Mouse (Mus musculus) inflammation-experienced regulatory T-cells, adult 6 months (primary cell): ENCODE data around the gene Slc15a3. TPM values are rescaled to one million over a fixed set of nuclear protein-coding genes. Genes with fewer than 3 reads are reported as not detected.

ENCODE experiments used
- ATAC-seq: one replicate; pipeline ENCODE4 v1.8.0; 2017
- polyA plus RNA-seq, 3 experiments: library from polyadenylated mRNA; unstranded; fragments of 100-300 nt; shearing (Covaris generic); gene quantifications; one replicate each; pipeline ENCODE4 v1.2.1; 2017

The Slc15a3 gene
- polyA plus RNA-seq, 3 experiments from 2014 or later: 3.2 to 16.7 (median 3.3) TPM

- ATAC-seq: no peak
Observed at GRCm38 (mm10) chr19:10822534-10822933, 17.0 kb upstream of the Slc15a3 start.

DNA sequence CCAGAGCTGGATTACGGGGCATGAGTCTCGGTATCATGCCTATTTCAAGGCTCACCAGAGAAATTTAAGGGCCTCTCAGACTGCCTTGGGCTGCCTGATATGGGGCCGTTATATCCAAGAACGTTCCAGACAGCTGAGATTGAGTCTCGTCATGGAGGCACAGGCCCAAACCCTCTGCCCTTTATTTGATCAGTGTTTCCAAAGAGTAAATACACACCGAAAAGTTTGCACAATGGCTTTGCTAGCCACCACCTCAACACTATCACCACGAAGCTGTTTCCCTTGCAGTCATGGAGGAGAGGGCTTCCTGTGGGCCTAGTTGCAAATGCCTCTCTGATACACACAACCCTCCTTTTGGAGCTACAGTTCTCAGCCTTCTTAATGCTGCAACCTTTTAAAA, 15.5 kb upstream of the Slc15a3 start:
- peak; percentile 18 for ATAC-seq

DNA sequence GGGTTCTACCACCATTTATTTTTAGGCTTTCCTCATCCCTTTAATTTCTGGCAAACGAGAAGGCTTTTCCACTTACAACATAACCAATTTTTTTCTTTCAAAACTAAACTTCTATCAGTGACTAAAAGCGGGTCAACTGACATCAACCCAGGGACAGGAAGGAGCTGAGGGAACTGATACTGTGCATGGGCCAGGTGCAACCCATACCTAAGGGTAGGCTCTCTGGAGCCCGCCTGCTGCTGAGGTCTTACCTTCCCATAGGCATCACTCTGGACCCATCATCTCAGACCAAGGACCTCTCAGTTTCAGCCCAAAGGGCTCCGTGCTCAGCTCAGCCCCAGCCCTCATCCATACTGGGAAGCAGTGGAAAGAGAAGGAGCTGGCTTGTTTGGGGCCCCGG, 11.2 kb upstream of the Slc15a3 start:
- peak; percentile 24 for ATAC-seq

DNA sequence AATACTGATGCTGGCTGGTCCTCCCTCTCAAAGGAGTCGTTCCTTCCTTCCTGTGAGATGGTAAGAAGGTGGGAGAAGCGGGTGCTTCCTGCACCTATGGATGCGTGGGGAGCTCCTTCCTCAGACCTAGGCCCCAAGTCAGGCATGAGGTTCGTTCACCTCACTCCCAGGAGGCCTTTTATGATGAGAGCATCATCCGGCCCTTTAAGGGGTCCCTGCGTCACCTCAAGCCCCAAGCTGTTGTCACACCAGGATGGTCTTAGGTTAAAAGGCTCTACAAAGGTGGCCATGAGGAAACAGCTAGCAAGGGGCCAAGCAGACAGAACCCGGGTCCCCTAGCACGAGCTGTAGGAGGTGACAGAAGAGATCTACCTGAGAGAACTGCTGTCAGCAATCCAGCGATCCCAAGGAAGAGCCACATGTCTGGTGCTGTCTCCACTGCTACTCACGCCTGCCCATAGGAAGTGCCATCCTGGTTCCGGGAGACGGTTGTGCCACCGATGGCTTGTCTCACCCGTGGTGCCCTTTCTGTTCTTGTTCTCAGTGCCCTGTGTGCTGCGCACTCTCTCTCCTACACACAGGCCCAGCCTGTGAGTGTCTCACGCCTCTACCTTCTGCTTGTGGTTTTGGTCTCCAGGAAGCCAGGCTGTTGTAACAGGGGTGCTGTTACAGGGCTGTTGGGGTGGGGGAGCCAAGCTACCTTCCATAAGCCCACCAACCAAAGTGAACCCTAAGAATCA, 9.9 kb upstream of the Slc15a3 start, which contains the start of gene Cd6:
Cd6 (minus strand) TSS at position 623 of the 740 bp plus-strand sequence.
- peak; percentile 80 for ATAC-seq

GRCm38 (mm10) chr19:10831424-10831823, 8.1 kb upstream of the Slc15a3 start:
- ATAC-seq: peak; percentile 32

- ATAC-seq: no peak
Observed at GRCm38 (mm10) chr19:10832030-10832429, 7.5 kb upstream of the Slc15a3 start.

- no peak for ATAC-seq
Observed at GRCm38 (mm10) chr19:10833611-10834010, 5.9 kb upstream of the Slc15a3 start.

DNA sequence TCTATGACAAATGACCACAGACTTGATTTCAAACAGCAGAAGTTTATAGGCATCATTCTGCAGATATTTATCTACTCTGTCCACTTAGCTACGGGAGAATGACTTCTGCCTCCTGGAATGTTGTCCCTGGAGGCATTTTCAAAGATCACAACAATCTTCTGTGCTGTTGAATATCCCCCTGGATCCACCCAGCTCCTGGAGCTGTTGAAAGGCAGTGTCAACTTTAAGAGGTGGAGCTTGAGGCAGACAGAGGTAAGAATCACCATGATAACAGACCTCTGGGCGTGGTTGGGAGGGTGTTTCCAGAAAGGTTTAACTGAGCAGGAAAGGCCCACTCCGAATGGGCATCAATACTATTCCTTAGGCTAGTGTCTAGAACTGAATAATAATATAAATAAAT, 3.9 kb upstream of the Slc15a3 start:
- no peak for ATAC-seq

DNA sequence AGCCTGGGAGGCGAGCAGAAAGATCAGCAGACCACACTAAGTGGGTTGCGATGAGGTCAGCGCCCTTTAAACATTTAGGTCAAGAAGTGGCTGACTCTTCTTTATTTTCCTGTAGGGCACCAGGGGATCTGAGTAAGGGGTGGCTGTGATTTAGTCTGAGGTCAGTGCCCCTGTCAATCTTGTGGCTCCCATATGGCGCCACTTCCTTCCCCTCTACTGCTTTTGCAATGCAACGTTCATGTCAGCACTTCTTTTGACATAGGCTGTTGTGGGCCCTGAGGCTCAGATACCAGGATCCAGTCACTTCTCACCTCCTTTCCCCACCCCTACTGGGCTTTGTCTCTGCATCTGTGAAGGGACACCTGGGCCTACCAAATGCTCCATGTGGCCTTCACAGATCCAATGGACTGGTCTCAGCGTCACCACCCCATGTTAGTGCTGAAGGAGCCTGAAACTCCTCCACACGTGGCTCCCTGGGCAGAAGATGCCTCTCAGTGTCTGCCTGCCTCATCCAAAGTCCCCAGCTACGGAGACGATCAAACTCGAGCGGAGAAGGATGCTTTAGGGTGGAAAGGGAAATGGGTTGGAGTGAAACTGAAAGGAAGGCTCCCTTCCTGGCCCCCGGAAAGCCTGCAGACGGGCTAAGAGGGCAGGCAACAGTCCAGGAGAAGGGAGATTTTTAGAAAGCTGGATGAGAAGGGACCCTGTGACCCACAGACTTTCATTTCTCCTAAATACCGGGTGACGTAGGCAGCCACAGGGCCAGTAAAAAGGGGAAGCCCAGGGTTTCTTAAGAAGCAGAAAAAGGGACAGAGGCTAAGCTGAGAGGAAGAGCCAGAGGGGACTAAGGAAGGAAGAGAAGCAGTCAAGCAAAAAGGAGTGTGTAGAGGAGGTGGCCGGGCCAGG, 2.4 kb downstream of the Slc15a3 start:
- ATAC-seq: no peak

- ATAC-seq: no peak
Observed at GRCm38 (mm10) chr19:10842914-10843313, 3.4 kb downstream of the Slc15a3 start.

DNA sequence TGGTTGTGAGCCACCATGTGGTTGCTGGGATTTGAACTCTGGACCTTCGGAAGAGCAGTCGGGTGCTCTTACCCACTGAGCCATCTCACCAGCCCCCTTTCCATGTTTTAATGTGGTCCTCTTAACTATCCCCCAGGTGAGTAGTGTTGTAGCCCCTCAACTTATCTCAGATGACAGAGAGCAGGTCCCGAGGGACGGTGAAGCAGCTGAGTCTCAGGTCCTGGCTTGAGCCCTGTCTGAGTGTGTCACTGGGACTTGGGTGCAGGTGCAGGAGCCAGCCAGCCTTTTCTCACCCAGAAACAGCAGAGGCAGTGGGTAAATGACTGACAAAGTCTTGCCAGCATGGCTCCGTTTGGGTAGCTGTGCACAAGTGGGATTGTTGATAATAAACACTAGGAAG, 4.7 kb downstream of the Slc15a3 start:
- ATAC-seq: no peak

GRCm38 (mm10) chr19:10845454-10845853, 5.9 kb downstream of the Slc15a3 start:
- ATAC-seq: no peak

- no peak for ATAC-seq
Observed at GRCm38 (mm10) chr19:10846150-10846549, 6.6 kb downstream of the Slc15a3 start.

- no peak for ATAC-seq
Observed at GRCm38 (mm10) chr19:10847311-10848087, 8.0 kb downstream of the Slc15a3 start.

DNA sequence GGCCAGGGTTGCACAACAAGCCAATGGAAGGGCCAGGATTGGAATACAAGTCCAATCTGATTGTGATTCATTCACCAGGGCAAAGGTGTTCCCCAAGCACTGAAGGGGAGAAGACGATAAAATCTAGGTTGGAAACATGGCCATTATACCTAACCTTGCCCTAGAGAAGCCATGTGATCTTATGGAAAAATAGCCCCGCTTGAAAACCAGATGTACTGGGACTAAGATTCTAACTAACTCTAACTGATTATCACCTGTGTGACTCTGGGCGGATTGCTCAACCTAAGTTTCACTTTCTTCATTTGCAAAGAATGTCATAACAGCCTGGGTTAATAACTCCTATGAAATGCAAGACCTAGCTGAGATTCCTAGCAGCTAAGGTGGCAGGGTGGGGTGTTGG, 15.9 kb downstream of the Slc15a3 start:
- no peak for ATAC-seq

GRCm38 (mm10) chr19:10856520-10856919, 17.0 kb downstream of the Slc15a3 start:
- no peak for ATAC-seq

GRCm38 (mm10) chr19:10860072-10860497, 20.6 kb downstream of the Slc15a3 start:
- ATAC-seq: no peak

GRCm38 (mm10) chr19:10866351-10866750, 26.8 kb downstream of the Slc15a3 start:
- ATAC-seq: no peak

DNA sequence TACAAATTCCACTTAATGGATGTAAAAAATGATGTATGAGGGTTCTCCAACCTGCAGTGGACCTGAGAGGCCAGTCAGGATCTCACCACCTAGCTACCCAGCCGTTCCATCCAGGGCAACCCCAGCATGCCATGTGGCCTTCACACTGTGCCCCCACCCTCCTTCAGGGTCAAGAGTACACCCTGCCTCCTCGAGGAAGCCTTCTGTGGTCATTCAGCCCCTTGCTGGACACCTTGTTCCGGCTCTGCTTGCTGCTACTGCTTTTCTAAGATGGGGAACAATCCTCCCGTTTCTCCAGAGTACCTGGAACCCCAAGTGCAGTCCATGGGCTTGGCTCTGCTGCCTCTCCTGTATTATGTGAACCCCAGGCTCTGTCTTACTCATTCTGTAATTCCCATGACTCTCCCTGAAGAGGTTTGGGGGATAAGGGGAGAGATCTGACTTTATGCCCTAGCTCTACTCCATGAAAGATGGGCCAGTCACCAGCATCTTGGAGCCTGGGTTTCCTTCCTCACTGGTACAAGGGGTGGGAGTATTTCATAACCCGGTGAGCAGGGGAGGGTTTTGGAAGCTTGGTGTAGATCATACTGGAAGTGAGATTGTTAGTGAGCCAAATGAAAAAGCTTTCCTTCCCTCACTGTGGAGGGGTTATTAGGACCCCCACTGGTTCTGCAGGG, 28.6 kb downstream of the Slc15a3 start:
- no peak for ATAC-seq

- no peak for ATAC-seq
Observed at GRCm38 (mm10) chr19:10868623-10869141, 29.2 kb downstream of the Slc15a3 start.

GRCm38 (mm10) chr19:10869241-10869885, 29.8 kb downstream of the Slc15a3 start:
- no peak for ATAC-seq
